Mouse (Mus musculus): Measurements from ENCODE around the gene Ptdss2. TPM values are rescaled to one million over a fixed set of nuclear protein-coding genes. Genes with fewer than 3 reads are reported as not detected.

Gene Ptdss2
- polyA plus RNA-seq, 1 experiment from 2014 or later: 82.6 TPM

- no peak overlapping the region for H3K4me2 ChIP-seq (ENCODE audit: low read length)
- no peak overlapping the region for H3K4me3 ChIP-seq (ENCODE audit: low read depth, low read length)
- ATAC-seq: no peak
- H3K36me3 ChIP-seq (ENCODE audit: control insufficient read depth, insufficient read depth, low read length): 0 out of 2 replicates have a peak, but pooled peaks cover 7% of the 10 kb centered on the region
- no peak overlapping the region for H3K9ac ChIP-seq (ENCODE audit: low read depth, low read length)
- H3K27ac ChIP-seq (ENCODE audit: low read length): no peak overlapping the region
- 88% methylated on average over 6 of the region's 6 CpGs for WGBS
- peaks cover 5% of the 10 kb centered on the region for H3K4me1 ChIP-seq (ENCODE audit: control insufficient read depth, insufficient read depth, low read length)
- H3K9me3 ChIP-seq (replicated peaks; ENCODE audit: control insufficient read depth, low read length, poor library complexity, severe bottlenecking): no peaks in the 10 kb centered on the region
- H3K27me3 ChIP-seq (ENCODE audit: control insufficient read depth, insufficient read depth, low read depth, low read length): no peaks in the 10 kb centered on the region
Observed at GRCm38 (mm10) chr7:141164850-141165249, 42.7 kb downstream of the Ptdss2 start.

GRCm38 (mm10) chr7:141167901-141168517 lies 45.8 kb downstream of the Ptdss2 start:
- WGBS: 22% methylated on average over 7 of the region's 7 CpGs
- Histone ChIP-seq H3K4me1 (ENCODE audit: control insufficient read depth, insufficient read depth, low read length) (peaks cover 6% of the 10 kb centered on the region), H3K9ac (ENCODE audit: low read depth, low read length) (peak overlapping the region; percentile 59; the same call in 1 of the 2 replicates), H3K27ac (ENCODE audit: low read length) (no peak overlapping the region), H3K9me3 (replicated peaks; ENCODE audit: control insufficient read depth, low read length, poor library complexity, severe bottlenecking) (no peaks in the 10 kb centered on the region), H3K4me3 (ENCODE audit: low read depth, low read length) (peak overlapping the region; percentile 9), H3K36me3 (ENCODE audit: control insufficient read depth, insufficient read depth, low read length) (no peaks in the 10 kb centered on the region), H3K27me3 (ENCODE audit: control insufficient read depth, insufficient read depth, low read depth, low read length) (no peaks in the 10 kb centered on the region), H3K4me2 (ENCODE audit: low read length) (peak overlapping the region; percentile 44)
- no peak for ATAC-seq

- H3K4me1 ChIP-seq (ENCODE audit: control insufficient read depth, insufficient read depth, low read length): peaks cover 11% of the 10 kb centered on the region
- peak overlapping the region; percentile 9 for H3K4me3 ChIP-seq (ENCODE audit: low read depth, low read length)
- peak overlapping the region; percentile 44 for H3K4me2 ChIP-seq (ENCODE audit: low read length)
- no peak overlapping the region for H3K27ac ChIP-seq (ENCODE audit: low read length)
- no peaks in the 10 kb centered on the region for H3K9me3 ChIP-seq (replicated peaks; ENCODE audit: control insufficient read depth, low read length, poor library complexity, severe bottlenecking)
- WGBS: 3% methylated on average over 22 of the region's 22 CpGs
- H3K9ac ChIP-seq (ENCODE audit: low read depth, low read length): peak overlapping the region; percentile 59; the same call in 1 of the 2 replicates
- H3K27me3 ChIP-seq (ENCODE audit: control insufficient read depth, insufficient read depth, low read depth, low read length): no peaks in the 10 kb centered on the region
- ATAC-seq: no peak
- H3K36me3 ChIP-seq (ENCODE audit: control insufficient read depth, insufficient read depth, low read length): no peaks in the 10 kb centered on the region
Observed at GRCm38 (mm10) chr7:141168518-141168953, 46.4 kb downstream of the Ptdss2 start.

- H3K9ac ChIP-seq (ENCODE audit: low read depth, low read length): no peak overlapping the region
- ATAC-seq: no peak
- WGBS: 86% methylated on average over 1 of the region's 1 CpGs
- H3K4me2 ChIP-seq (ENCODE audit: low read length): no peak overlapping the region
- H3K4me1 ChIP-seq (ENCODE audit: control insufficient read depth, insufficient read depth, low read length): peaks cover 11% of the 10 kb centered on the region
- H3K27me3 ChIP-seq (ENCODE audit: control insufficient read depth, insufficient read depth, low read depth, low read length): no peaks in the 10 kb centered on the region
- H3K9me3 ChIP-seq (replicated peaks; ENCODE audit: control insufficient read depth, low read length, poor library complexity, severe bottlenecking): no peaks in the 10 kb centered on the region
- H3K36me3 ChIP-seq (ENCODE audit: control insufficient read depth, insufficient read depth, low read length): no peaks in the 10 kb centered on the region
- H3K4me3 ChIP-seq (ENCODE audit: low read depth, low read length): no peak overlapping the region
- H3K27ac ChIP-seq (ENCODE audit: low read length): no peak overlapping the region
Observed at GRCm38 (mm10) chr7:141169300-141169699, 47.1 kb downstream of the Ptdss2 start.

- no peak overlapping the region for H3K27ac ChIP-seq (ENCODE audit: low read length)
- ATAC-seq: no peak
- H3K36me3 ChIP-seq (ENCODE audit: control insufficient read depth, insufficient read depth, low read length): no peaks in the 10 kb centered on the region
Observed at GRCm38 (mm10) chr7:141169866-141170265, 47.7 kb downstream of the Ptdss2 start.

GRCm38 (mm10) chr7:141172116-141173006 lies 50.2 kb downstream of the Ptdss2 start, which contains the start of gene Rnh1:
Gene Rnh1 (minus strand): TSS chr7:141172857.
- 2% methylated on average over 55 of the region's 55 CpGs for WGBS
- no peaks in the 10 kb centered on the region for H3K9me3 ChIP-seq (replicated peaks; ENCODE audit: control insufficient read depth, low read length, poor library complexity, severe bottlenecking)
- H3K9ac ChIP-seq (ENCODE audit: low read depth, low read length): peak within 1 kb of the TSS; percentile 77

More at GRCm38 (mm10) chr7:141169866-141170265, 47.7 kb downstream of the Ptdss2 start:
- H3K4me2 ChIP-seq (ENCODE audit: low read length): no peak overlapping the region
- no peaks in the 10 kb centered on the region for H3K27me3 ChIP-seq (ENCODE audit: control insufficient read depth, insufficient read depth, low read depth, low read length)
- H3K4me1 ChIP-seq (ENCODE audit: control insufficient read depth, insufficient read depth, low read length): peaks cover 11% of the 10 kb centered on the region
- no peak overlapping the region for H3K4me3 ChIP-seq (ENCODE audit: low read depth, low read length)
- H3K9me3 ChIP-seq (replicated peaks; ENCODE audit: control insufficient read depth, low read length, poor library complexity, severe bottlenecking): no peaks in the 10 kb centered on the region
- H3K9ac ChIP-seq (ENCODE audit: low read depth, low read length): no peak overlapping the region

GRCm38 (mm10) chr7:141173323-141173850 lies 51.2 kb downstream of the Ptdss2 start:
- Histone ChIP-seq H3K9ac (ENCODE audit: low read depth, low read length) (0 out of 2 replicates have a peak overlapping the region, but pooled peaks have one; percentile 77), H3K4me2 (ENCODE audit: low read length) (peak overlapping the region; percentile 72), H3K9me3 (replicated peaks; ENCODE audit: control insufficient read depth, low read length, poor library complexity, severe bottlenecking) (no peaks in the 10 kb centered on the region), H3K27me3 (ENCODE audit: control insufficient read depth, insufficient read depth, low read depth, low read length) (no peaks in the 10 kb centered on the region), H3K27ac (ENCODE audit: low read length) (no peak overlapping the region), H3K36me3 (ENCODE audit: control insufficient read depth, insufficient read depth, low read length) (no peaks in the 10 kb centered on the region), H3K4me1 (ENCODE audit: control insufficient read depth, insufficient read depth, low read length) (peaks cover 6% of the 10 kb centered on the region), H3K4me3 (ENCODE audit: low read depth, low read length) (peak overlapping the region; percentile 51)
- no peak for ATAC-seq
- 90% methylated on average over 5 of the region's 5 CpGs for WGBS

More at GRCm38 (mm10) chr7:141172116-141173006, 50.2 kb downstream of the Ptdss2 start, which contains the start of gene Rnh1:
- H3K36me3 ChIP-seq (ENCODE audit: control insufficient read depth, insufficient read depth, low read length): no peaks in the 10 kb centered on the region
- H3K4me3 ChIP-seq (ENCODE audit: low read depth, low read length): peak within 1 kb of the TSS; percentile 51
- peak within 1 kb of the TSS; percentile 90 for H3K27ac ChIP-seq (ENCODE audit: low read length)
- peaks cover 11% of the 10 kb centered on the region for H3K4me1 ChIP-seq (ENCODE audit: control insufficient read depth, insufficient read depth, low read length)
- peak; percentile 98 for ATAC-seq
- H3K4me2 ChIP-seq (ENCODE audit: low read length): peak within 1 kb of the TSS; percentile 72
- H3K27me3 ChIP-seq (ENCODE audit: control insufficient read depth, insufficient read depth, low read depth, low read length): no peaks in the 10 kb centered on the region

- Histone ChIP-seq H3K9ac (ENCODE audit: low read depth, low read length) (no peak overlapping the region), H3K27ac (ENCODE audit: low read length) (no peak overlapping the region), H3K27me3 (ENCODE audit: control insufficient read depth, insufficient read depth, low read depth, low read length) (no peaks in the 10 kb centered on the region), H3K4me1 (ENCODE audit: control insufficient read depth, insufficient read depth, low read length) (peaks cover 6% of the 10 kb centered on the region), H3K36me3 (ENCODE audit: control insufficient read depth, insufficient read depth, low read length) (no peaks in the 10 kb centered on the region), H3K4me2 (ENCODE audit: low read length) (no peak overlapping the region), H3K9me3 (replicated peaks; ENCODE audit: control insufficient read depth, low read length, poor library complexity, severe bottlenecking) (no peaks in the 10 kb centered on the region), H3K4me3 (ENCODE audit: low read depth, low read length) (no peak overlapping the region)
- no peak for ATAC-seq
- WGBS: 87% methylated on average over 4 of the region's 4 CpGs
Observed at GRCm38 (mm10) chr7:141175068-141175467, 52.9 kb downstream of the Ptdss2 start.
